In the genomic region with DNA sequence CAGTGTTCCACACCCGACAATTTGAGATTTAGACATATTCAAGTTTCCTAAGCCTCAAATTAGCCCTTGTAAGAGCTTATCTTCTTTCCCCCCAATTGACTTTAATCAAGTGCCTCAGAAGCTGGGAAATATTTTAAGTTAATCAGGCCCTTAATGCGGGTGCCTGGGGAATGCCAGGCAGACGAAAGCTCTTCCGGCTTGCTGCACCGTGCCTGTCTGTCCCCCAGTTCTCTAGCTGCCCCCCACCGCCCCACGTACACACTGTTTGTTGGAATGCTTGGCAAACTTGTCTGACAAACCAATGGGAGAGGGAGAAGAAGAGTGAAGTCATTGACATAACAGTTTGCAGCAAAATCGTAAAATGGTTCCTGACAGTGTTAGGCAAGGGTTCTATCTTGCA, we compare ENCODE assay signal across 19 mouse cellular contexts.
A peak's percentile ranks its signal among the peaks of the same experiment; 100 is the strongest.
DNase-seq lines count a peak whose midpoint lies in the region; ATAC-seq and TF ChIP-seq lines count a peak whose summit lies in the region.
"Had no signal": no experiment of that assay in that cellular context is flagged by ENCODE, and none has a peak within 500 bp of the region (broad histone marks: within the 10 kb centered on the region; RNA-seq: fewer than 3 reads in every experiment).

No protein-coding gene starts in this region.

- H3K9ac ChIP-seq in heart, embryonic 12.5 days, result no peak overlapping the region
- H3K9ac ChIP-seq in lung, embryonic 14.5 days, result no peak overlapping the region
- no peak overlapping the region for H3K9ac ChIP-seq in lung, postnatal 0 days (replicated peaks; ENCODE audit: low read depth)
- no peak overlapping the region for H3K9ac ChIP-seq in embryonic facial prominence, embryonic 11.5 days (replicated peaks; ENCODE audit: low read length)
- H3K9ac ChIP-seq in embryonic facial prominence, embryonic 14.5 days (ENCODE audit: low read depth, low read length), result no peak overlapping the region
- H3K9ac ChIP-seq: hindbrain, embryonic 13.5 days; liver, embryonic 13.5 days had no signal

- H3K4me1 ChIP-seq in heart, embryonic 12.5 days (replicated peaks), result peaks cover 31% of the 10 kb centered on the region
- H3K4me1 ChIP-seq in lung, embryonic 14.5 days (ENCODE audit: insufficient read depth), result peaks cover 12% of the 10 kb centered on the region
- H3K4me1 ChIP-seq in lung, postnatal 0 days (ENCODE audit: insufficient read depth, low read depth, low read length), result peaks cover 12% of the 10 kb centered on the region; the same call in 1 of the 2 replicates
- H3K4me1 ChIP-seq in embryonic facial prominence, embryonic 11.5 days (ENCODE audit: control insufficient read depth, insufficient read depth, low read length), result peaks cover 6% of the 10 kb centered on the region
- peaks cover 14% of the 10 kb centered on the region for H3K4me1 ChIP-seq in embryonic facial prominence, embryonic 14.5 days (ENCODE audit: control insufficient read depth, insufficient read depth, low read length)
- H3K4me1 ChIP-seq: liver, embryonic 13.5 days; megakaryocyte, embryonic 14.5 days had no signal

- H3K27ac ChIP-seq in heart, embryonic 12.5 days (ENCODE audit: poor library complexity, severe bottlenecking), result peak overlapping the region; percentile 88
- H3K27ac ChIP-seq in lung, embryonic 14.5 days (ENCODE audit: low read depth), result peak overlapping the region; percentile 56; the same call in 1 of the 2 replicates
- H3K27ac ChIP-seq in lung, postnatal 0 days (ENCODE audit: low read length), result no peak overlapping the region
- no peak overlapping the region for H3K27ac ChIP-seq in embryonic facial prominence, embryonic 11.5 days (replicated peaks; ENCODE audit: low read depth, low read length)
- H3K27ac ChIP-seq in embryonic facial prominence, embryonic 14.5 days (replicated peaks; ENCODE audit: low read depth, low read length), result no peak overlapping the region
- H3K27ac ChIP-seq: kidney, postnatal 0 days; liver, embryonic 13.5 days; stomach, postnatal 0 days had no signal

- TF ChIP-seq EP300 in lung, postnatal 0 days (IDR thresholded peaks at IDR 0.05), result no peak

- H3K36me3 ChIP-seq in heart, embryonic 12.5 days, result no peaks in the 10 kb centered on the region
- H3K36me3 ChIP-seq in lung, embryonic 14.5 days (ENCODE audit: insufficient read depth), result no peaks in the 10 kb centered on the region
- H3K36me3 ChIP-seq in lung, postnatal 0 days (ENCODE audit: insufficient read depth, low read length), result no peaks in the 10 kb centered on the region
- no peaks in the 10 kb centered on the region for H3K36me3 ChIP-seq in embryonic facial prominence, embryonic 11.5 days (replicated peaks; ENCODE audit: control insufficient read depth, insufficient read depth, low read depth, low read length)
- no peaks in the 10 kb centered on the region for H3K36me3 ChIP-seq in embryonic facial prominence, embryonic 14.5 days (ENCODE audit: control insufficient read depth, insufficient read depth, low read length)
- H3K36me3 ChIP-seq: hindbrain, embryonic 13.5 days; liver, embryonic 13.5 days had no signal

- DNase-seq in heart, adult 8-10 months (ENCODE audit: low spot score), result no peak
- DNase-seq in lung, embryonic 14.5 days, result no peak
- DNase-seq in lung, postnatal 0 days (ENCODE audit: low spot score), result no peak
- peak; percentile 36 for DNase-seq in embryonic facial prominence, embryonic 11.5 days (ENCODE audit: low spot score)
- no peak for DNase-seq in embryonic facial prominence, embryonic 14.5 days (ENCODE audit: low spot score)
- no peak for DNase-seq in adrenal gland, adult (ENCODE audit: inconsistent age in 2 of 2, low spot score in 1 of 2)
- DNase-seq: cerebellum, adult 18-20 months; gastrocnemius, postnatal 36 days; layer of hippocampus, adult 9-11 months; liver, embryonic 13.5 days; lung, adult 2 months; right cerebral cortex, postnatal 14 days; thymus, adult 2 months had no signal

- no peak for ATAC-seq in heart, embryonic 12.5 days (ENCODE audit: insufficient number of reproducible peaks, low FRiP score)
- ATAC-seq in lung, embryonic 14.5 days (ENCODE audit: insufficient read depth), result no peak
- ATAC-seq in lung, postnatal 0 days, result no peak
- ATAC-seq in embryonic facial prominence, embryonic 11.5 days (replicated peaks; ENCODE audit: insufficient number of reproducible peaks, low FRiP score, low TSS enrichment, low read depth), result no peak
- ATAC-seq in embryonic facial prominence, embryonic 14.5 days (ENCODE audit: low read depth), result peak; percentile 72; the same call in 1 of the 2 replicates
- ATAC-seq: activated CD4-positive, CD25-positive, alpha-beta regulatory T cell, adult 4 months had no signal

- TF ChIP-seq CTCF in lung, embryonic 14.5 days (IDR thresholded peaks at IDR 0.05; ENCODE audit: low read depth), result no peak
- no peak for TF ChIP-seq CTCF in lung, postnatal 0 days (IDR thresholded peaks at IDR 0.05)

- H3K4me2 ChIP-seq in heart, embryonic 12.5 days, result no peak overlapping the region
- H3K4me2 ChIP-seq in lung, embryonic 14.5 days, result no peak overlapping the region
- H3K4me2 ChIP-seq in lung, postnatal 0 days (replicated peaks; ENCODE audit: low read depth, low read length), result no peak overlapping the region
- no peak overlapping the region for H3K4me2 ChIP-seq in embryonic facial prominence, embryonic 11.5 days (ENCODE audit: low read depth, low read length)
- no peak overlapping the region for H3K4me2 ChIP-seq in embryonic facial prominence, embryonic 14.5 days (ENCODE audit: low read depth, low read length)
- H3K4me2 ChIP-seq: hindbrain, embryonic 13.5 days; liver, embryonic 13.5 days had no signal

- no peaks in the 10 kb centered on the region for H3K9me3 ChIP-seq in heart, embryonic 12.5 days (replicated peaks)
- H3K9me3 ChIP-seq in lung, embryonic 14.5 days (ENCODE audit: low read depth, low read length), result no peaks in the 10 kb centered on the region
- no peaks in the 10 kb centered on the region for H3K9me3 ChIP-seq in lung, postnatal 0 days (ENCODE audit: low read length)
- H3K9me3 ChIP-seq in embryonic facial prominence, embryonic 11.5 days (replicated peaks; ENCODE audit: control insufficient read depth, low read length), result no peaks in the 10 kb centered on the region
- H3K9me3 ChIP-seq in embryonic facial prominence, embryonic 14.5 days (ENCODE audit: control insufficient read depth, low read length), result no peaks in the 10 kb centered on the region
- H3K9me3 ChIP-seq: hindbrain, embryonic 13.5 days; liver, embryonic 13.5 days had no signal

- no peaks in the 10 kb centered on the region for H3K27me3 ChIP-seq in heart, embryonic 12.5 days (replicated peaks)
- H3K27me3 ChIP-seq in lung, embryonic 14.5 days (ENCODE audit: insufficient read depth, low read length), result no peaks in the 10 kb centered on the region
- H3K27me3 ChIP-seq in lung, postnatal 0 days (replicated peaks; ENCODE audit: insufficient read depth, low read length), result no peaks in the 10 kb centered on the region
- no peaks in the 10 kb centered on the region for H3K27me3 ChIP-seq in embryonic facial prominence, embryonic 11.5 days (ENCODE audit: control insufficient read depth, insufficient read depth, low read length)
- H3K27me3 ChIP-seq in embryonic facial prominence, embryonic 14.5 days (replicated peaks; ENCODE audit: control insufficient read depth, insufficient read depth, low read length), result no peaks in the 10 kb centered on the region
- H3K27me3 ChIP-seq: hindbrain, embryonic 13.5 days; liver, embryonic 13.5 days; megakaryocyte, embryonic 14.5 days had no signal

- no peak overlapping the region for H3K4me3 ChIP-seq in heart, embryonic 12.5 days
- no peak overlapping the region for H3K4me3 ChIP-seq in lung, embryonic 14.5 days (ENCODE audit: low read depth, low read length)
- H3K4me3 ChIP-seq in lung, postnatal 0 days (ENCODE audit: low read depth, low read length), result no peak overlapping the region
- H3K4me3 ChIP-seq in embryonic facial prominence, embryonic 11.5 days (ENCODE audit: low read depth, low read length), result no peak overlapping the region
- no peak overlapping the region for H3K4me3 ChIP-seq in embryonic facial prominence, embryonic 14.5 days (ENCODE audit: low read depth, low read length)
- H3K4me3 ChIP-seq: hindbrain, embryonic 13.5 days; liver, embryonic 13.5 days; megakaryocyte, embryonic 14.5 days had no signal

- WGBS in heart, embryonic 12.5 days, result 29% methylated on average over 8 of the region's 8 CpGs
- WGBS in lung, embryonic 14.5 days, result 53% methylated on average over 8 of the region's 8 CpGs
- WGBS in lung, postnatal 0 days, result 58% methylated on average over 8 of the region's 8 CpGs
- 46% methylated on average over 8 of the region's 8 CpGs for WGBS in embryonic facial prominence, embryonic 11.5 days
- 43% methylated on average over 8 of the region's 8 CpGs for WGBS in embryonic facial prominence, embryonic 14.5 days

Comparison
In these comparisons a context has a peak if more than half of its experiments do, and no peak if none do; other contexts are left out.
1. H3K27ac ChIP-seq: peak in heart, embryonic 12.5 days (single experiment) and lung, embryonic 14.5 days (single experiment); none in lung, postnatal 0 days (single experiment), embryonic facial prominence, embryonic 11.5 days (single experiment) and embryonic facial prominence, embryonic 14.5 days (single experiment).